ENCODE assay signal across 8 mouse cellular contexts in genomic region chr15:5185366-5186292, GRCm38 (mm10). TPM values are rescaled to one million over a fixed set of nuclear protein-coding genes. Genes with fewer than 3 reads are reported as not detected.
A peak's percentile ranks its signal among the peaks of the same experiment; 100 is the strongest.
DNase-seq lines count a peak whose midpoint lies in the region; ATAC-seq lines count a peak whose summit lies in the region.

TSS of gene Ttc33 (plus strand) at chr15:5185525.

- no peaks in the 10 kb centered on the region for H3K9me3 ChIP-seq in embryonic facial prominence, embryonic 12.5 days
- H3K9me3 ChIP-seq in limb, embryonic 10.5 days (replicated peaks): no peaks in the 10 kb centered on the region
- H3K9me3 ChIP-seq in midbrain, embryonic 12.5 days: no peaks in the 10 kb centered on the region

- WGBS in embryonic facial prominence, embryonic 12.5 days: under 1% methylated on average over 54 of the region's 55 CpGs
- under 1% methylated on average over 53 of the region's 55 CpGs for WGBS in limb, embryonic 10.5 days
- under 1% methylated on average over 55 of the region's 55 CpGs for WGBS in midbrain, embryonic 12.5 days

- peaks cover 13% of the 10 kb centered on the region for H3K4me1 ChIP-seq in embryonic facial prominence, embryonic 12.5 days
- peaks cover 14% of the 10 kb centered on the region for H3K4me1 ChIP-seq in limb, embryonic 10.5 days
- peaks cover 16% of the 10 kb centered on the region for H3K4me1 ChIP-seq in midbrain, embryonic 12.5 days

- peak within 1 kb of the TSS; percentile 72 for H3K4me2 ChIP-seq in embryonic facial prominence, embryonic 12.5 days (replicated peaks)
- peak within 1 kb of the TSS; percentile 82 for H3K4me2 ChIP-seq in midbrain, embryonic 12.5 days (replicated peaks)

- H3K9ac ChIP-seq in embryonic facial prominence, embryonic 12.5 days: peak within 1 kb of the TSS; percentile 82
- H3K9ac ChIP-seq in midbrain, embryonic 12.5 days (replicated peaks): peak within 1 kb of the TSS; percentile 82

- H3K36me3 ChIP-seq in embryonic facial prominence, embryonic 12.5 days: peaks cover 8% of the 10 kb centered on the region; the same call in 1 of the 2 replicates
- H3K36me3 ChIP-seq in limb, embryonic 10.5 days: peaks cover 15% of the 10 kb centered on the region
- peaks cover 11% of the 10 kb centered on the region for H3K36me3 ChIP-seq in midbrain, embryonic 12.5 days

- peak; percentile 81 for ATAC-seq in embryonic facial prominence, embryonic 12.5 days (ENCODE audit: insufficient number of reproducible peaks, insufficient read depth, low FRiP score, low TSS enrichment)
- ATAC-seq in midbrain, embryonic 12.5 days (ENCODE audit: low FRiP score, low read depth): peak; percentile 89

- peak; percentile 64 for DNase-seq in 3134 (ENCODE audit: extremely low read depth, insufficient read length, low spot score)
- peak; percentile 81 to 85 for DNase-seq in adrenal gland, postnatal 36 days
- peak; percentile 87 to 92 for DNase-seq in heart, adult 18-20 months
- DNase-seq in kidney, adult 18-20 months: peak; percentile 87
- DNase-seq in limb, embryonic 10.5 days (ENCODE audit: low spot score): peak; percentile 74
- peak; percentile 60 for DNase-seq in skeletal muscle tissue, adult 2 months (ENCODE audit: low read depth, low spot score)

- H3K4me3 ChIP-seq in embryonic facial prominence, embryonic 12.5 days: peak within 1 kb of the TSS; percentile 96
- H3K4me3 ChIP-seq in limb, embryonic 10.5 days: peak within 1 kb of the TSS; percentile 98
- peak within 1 kb of the TSS; percentile 96 for H3K4me3 ChIP-seq in midbrain, embryonic 12.5 days

- H3K27ac ChIP-seq in embryonic facial prominence, embryonic 12.5 days: peak within 1 kb of the TSS; percentile 80
- peak within 1 kb of the TSS; percentile 91 for H3K27ac ChIP-seq in limb, embryonic 10.5 days
- peak within 1 kb of the TSS; percentile 87 for H3K27ac ChIP-seq in midbrain, embryonic 12.5 days (replicated peaks)

- H3K27me3 ChIP-seq in embryonic facial prominence, embryonic 12.5 days: no peaks in the 10 kb centered on the region
- no peaks in the 10 kb centered on the region for H3K27me3 ChIP-seq in limb, embryonic 10.5 days (ENCODE audit: low read depth, poor library complexity, severe bottlenecking)
- H3K27me3 ChIP-seq in midbrain, embryonic 12.5 days: no peaks in the 10 kb centered on the region

RNA-seq across cellular contexts. Expression of gene Ttc33, which starts in this region (rescaled TPM):
- 10 to 100 TPM; 53.0 to 67.1 TPM for total RNA-seq in adrenal gland, postnatal 36 days (2021)
- polyA plus RNA-seq in embryonic facial prominence, embryonic 12.5 days (2016; fragmentation: Nextera tagmentation; extraction: Ambion mirVana): 42.6 and 43.0 TPM in 2 replicates
- total RNA-seq in heart, adult 18-20 months (2021): 10 to 100 TPM; 41.0 to 49.4 TPM
- polyA plus RNA-seq in limb, embryonic 10.5 days (2016; fragmentation: Nextera tagmentation; extraction: Ambion mirVana): 35.4 and 37.2 TPM in 2 replicates
- 51.1 and 51.9 TPM in 2 replicates for polyA plus RNA-seq in midbrain, embryonic 12.5 days (2016; fragmentation: Nextera tagmentation; extraction: Ambion mirVana)

Comparison
In these comparisons a context has a peak if more than half of its experiments do, and no peak if none do; other contexts are left out.
1. Peak in every context shown above with its lines: DNase-seq, ATAC-seq, H3K4me3 ChIP-seq and H3K27ac ChIP-seq.